Mouse (Mus musculus) kidney, postnatal 10 days (tissue): ENCODE results near the gene Rnf26.

Source experiments
- DNase-seq: peaks from one replicate; pipeline ENCODE4 v3.0.0; 2021; ENCODE audit warnings: mixed read lengths

Rnf26 gene

GRCm38 (mm10) chr9:44113105-44113789, at the start of gene Rnf26, which contains the start of gene Gm49380:
Gene Rnf26 (minus strand): TSS chr9:44113517.
Gene Gm49380 (minus strand): TSS chr9:44113500.
- DNase-seq, result peak; percentile 97

GRCm38 (mm10) chr9:44159886-44160285, 46.6 kb upstream of the Rnf26 start:
- no peak for DNase-seq

DNA sequence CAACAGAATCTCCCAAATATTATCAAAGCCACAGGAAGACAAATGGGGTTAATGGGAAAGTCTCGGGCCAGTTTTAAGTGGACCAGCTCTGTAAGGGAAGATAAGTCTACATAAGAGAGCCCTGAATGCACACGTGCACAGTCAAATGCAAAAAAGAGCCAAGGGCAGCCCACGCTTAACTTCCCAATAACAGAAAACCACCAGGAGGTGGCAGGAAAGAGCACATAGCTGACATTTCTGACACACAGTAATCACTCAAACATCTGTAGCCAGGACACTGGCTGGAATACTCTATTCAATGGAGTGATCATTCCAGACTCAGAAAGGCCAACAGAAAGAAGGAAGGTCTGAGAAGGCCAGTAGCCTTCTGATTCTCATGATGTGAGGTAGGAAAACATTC, 34.0 kb upstream of the Rnf26 start:
- peak; percentile 51 for DNase-seq

DNA sequence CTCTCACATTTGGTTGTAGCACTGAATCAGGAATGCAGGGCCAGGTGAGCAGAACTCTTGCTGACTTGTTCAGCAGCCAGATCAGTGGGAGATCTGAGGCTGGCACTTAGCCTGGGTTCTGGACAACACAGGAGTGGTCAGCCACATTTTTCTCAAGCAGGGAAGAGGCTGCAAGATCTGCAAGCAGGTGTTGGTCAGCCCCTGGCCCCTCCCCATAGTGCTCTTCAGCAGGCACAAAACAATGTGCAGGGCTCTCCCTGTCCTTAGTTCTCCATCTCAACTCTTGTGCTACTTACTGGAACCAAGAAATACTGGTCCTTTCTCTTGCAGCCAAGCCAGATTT, 31.4 kb upstream of the Rnf26 start:
- no peak for DNase-seq

DNA sequence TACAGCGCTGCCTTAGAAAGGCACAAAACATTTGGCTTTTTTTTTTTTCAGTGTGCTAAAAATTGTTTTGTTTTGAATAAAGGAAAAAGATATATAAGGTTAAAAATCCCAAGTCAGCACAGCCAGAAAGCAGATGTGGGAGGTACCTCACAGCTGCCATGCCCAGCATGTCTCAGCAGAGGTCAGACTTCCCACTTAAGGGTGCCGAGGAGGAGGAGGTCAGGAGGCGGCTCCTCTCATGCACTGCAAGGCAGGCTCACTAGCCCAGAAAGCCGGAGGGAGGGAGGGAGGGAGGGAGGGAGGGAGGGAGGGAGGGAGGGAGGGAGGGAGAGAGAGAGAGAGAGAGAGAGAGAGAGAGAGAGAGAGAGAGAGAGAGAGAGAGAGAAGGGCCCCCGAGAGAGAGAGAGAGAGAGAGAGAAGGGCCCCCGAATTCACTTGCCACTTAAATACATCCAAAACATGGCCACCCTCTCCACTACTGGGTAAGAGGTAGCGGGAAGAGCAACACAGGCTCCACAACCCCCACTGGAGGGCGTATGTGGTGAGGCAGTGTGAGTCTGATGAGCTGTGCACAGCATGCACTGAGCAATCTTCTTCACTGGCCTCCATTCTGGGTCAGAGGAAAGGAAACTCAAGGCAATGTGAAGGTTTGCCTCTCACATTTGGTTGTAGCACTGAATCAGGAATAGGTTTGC, 30.9 kb upstream of the Rnf26 start:
- DNase-seq, result peak; percentile 70

DNA sequence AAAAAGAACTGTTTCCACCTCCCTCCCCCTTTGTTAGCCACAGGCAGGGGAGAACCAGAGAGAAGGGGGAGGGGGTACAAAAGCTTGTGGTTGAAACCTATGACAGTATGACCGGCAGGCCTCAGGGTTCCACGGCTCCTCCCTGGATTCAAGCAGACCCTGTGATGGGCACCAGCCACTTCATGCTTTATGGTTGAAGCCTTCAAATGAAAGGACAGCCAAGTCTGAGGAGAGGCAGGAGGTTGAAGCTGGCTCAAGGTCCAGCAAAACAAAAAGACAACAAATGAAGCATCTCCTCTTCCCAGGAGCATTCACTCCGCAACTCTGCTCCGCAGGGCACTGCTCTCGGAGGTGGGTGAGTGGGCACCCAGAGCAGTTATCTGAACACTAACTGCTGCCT, 30.1 kb upstream of the Rnf26 start:
- no peak for DNase-seq

DNA sequence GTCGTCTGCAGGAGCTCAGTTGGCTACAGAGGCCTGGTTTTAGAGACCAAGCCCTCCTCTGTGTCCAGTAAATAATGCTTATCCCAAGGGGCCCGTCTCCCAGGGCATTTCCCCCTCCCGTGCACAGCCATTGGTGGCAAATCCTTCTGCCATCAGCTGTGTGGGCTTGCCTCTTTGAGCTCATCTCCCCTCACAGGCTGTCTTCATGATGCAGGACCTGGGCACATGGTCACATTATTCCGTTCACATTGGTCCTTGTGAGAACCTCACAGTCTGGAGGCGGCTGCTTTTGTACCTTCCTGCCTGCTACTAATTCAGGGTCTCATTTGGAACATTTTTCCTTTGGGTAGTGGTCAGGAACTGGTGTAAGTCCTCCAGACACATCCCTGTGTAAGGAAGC, 28.6 kb upstream of the Rnf26 start:
- DNase-seq, result no peak

GRCm38 (mm10) chr9:44137846-44138245, 24.5 kb upstream of the Rnf26 start:
- DNase-seq, result no peak

DNA sequence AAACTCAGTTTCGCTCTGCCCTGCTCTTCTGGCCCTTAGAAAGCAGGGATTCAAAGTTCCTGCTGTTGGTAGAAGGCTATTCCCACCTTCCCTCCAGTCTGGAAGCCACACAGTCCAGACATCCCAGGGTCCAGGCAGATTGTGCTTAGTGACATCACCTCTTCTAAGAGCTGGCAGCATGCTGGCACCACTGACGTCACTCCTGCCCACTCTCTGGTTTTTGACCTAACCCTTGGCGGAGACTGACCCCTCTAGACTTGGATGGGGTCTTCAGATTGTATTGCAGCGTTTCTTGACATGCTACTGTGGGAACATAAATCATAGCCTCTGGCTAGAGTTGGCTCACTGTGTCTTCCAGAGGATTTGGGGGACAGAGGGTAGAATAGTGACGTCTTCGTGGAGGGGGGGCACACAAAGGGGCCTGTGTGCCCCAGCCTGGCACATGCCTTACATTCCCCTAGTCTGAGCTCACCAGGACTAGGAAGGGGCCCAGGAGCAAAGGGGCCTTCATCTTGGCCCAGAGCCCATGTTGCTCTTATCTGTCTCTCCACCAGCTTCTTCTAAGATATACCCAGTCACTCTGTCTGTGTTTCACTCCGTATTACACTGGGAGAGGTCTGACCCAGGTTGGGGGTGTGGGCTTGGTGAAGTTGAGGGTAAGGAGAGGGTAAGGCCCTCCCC, 22.6 kb upstream of the Rnf26 start:
- DNase-seq, result no peak

- peak; percentile 85 for DNase-seq
Observed at GRCm38 (mm10) chr9:44134851-44135730, 21.8 kb upstream of the Rnf26 start.

DNA sequence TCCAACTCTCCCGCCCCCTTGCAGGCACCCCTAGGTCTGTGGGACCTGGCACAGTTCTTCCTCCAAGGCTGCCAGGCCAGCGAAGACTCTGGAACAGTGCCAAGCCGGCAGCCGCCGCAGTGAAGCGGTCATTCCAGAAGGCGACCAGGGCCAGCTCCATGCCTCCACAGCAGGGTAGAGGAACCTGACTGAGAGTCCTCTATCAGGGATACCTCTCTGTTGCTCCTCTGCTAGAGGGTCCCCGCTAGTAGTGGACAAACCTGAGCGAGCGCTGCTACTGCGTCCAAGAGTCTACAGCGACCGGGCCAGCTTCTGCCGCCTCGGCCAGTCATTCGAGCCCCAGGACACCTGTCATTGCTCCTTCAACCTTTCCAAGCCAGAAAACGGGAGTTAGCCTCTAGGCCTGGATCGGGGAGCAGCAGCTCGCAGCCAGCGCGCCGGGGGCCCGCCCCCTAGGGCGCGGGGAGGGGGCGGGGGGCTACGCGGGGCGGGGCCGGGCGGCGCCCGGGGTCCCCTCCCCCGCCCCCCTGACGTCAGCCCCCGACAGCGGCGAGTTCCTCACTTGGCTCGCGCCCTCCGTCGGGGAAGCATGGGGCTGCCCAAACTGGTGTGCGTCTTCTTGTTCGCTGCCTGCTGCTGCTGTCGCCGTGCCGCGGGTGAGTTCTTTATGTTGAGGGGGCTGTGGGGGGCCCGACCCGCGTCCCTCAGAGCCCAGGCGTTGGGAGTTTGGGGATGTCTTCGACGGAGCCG, 21.0 kb upstream of the Rnf26 start, which contains the start of gene Mcam:
Mcam (plus strand) TSS at position 369 of the 750 bp plus-strand sequence.
- peak; percentile 88 for DNase-seq

DNA sequence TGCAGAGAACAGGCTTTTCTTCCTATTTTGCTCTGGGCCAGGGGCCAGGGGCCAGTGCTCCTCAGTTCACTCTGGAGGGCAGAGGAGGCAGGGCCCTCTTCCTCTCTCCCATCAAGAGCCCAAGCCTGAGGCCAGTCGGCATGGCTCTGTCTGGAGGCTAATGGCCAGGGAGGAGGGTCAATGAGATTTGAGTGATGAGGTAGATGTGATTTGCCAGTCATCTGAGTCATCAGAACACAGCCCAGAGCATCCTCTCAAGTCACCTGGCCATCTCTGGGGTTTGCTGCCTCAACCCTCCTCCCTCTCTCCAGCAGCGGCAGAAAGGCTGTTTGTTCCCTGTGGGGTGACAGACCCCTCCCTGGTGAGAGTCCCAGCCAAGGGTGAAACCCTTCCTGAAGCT, 20.0 kb upstream of the Rnf26 start:
- peak; percentile 33 for DNase-seq

DNA sequence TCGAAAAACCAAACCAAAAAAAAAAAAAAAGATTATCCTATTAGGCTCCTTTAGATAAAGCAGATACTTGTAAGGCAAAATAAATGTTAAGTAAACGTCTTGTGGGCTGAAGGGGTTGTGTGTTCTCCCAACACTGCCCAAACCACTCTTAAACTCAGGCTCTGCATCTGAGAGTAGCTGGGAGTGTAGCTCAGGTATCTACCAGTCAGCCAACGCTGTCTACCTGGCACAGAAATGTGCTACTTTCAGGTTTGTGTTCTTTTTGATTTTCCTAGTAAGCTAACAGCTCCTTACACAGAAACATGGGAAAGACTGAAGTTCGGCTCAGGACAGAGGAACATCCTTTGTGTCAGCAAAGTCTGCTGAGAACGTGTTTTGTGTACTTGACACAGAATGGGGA, 18.9 kb upstream of the Rnf26 start:
- no peak for DNase-seq

DNA sequence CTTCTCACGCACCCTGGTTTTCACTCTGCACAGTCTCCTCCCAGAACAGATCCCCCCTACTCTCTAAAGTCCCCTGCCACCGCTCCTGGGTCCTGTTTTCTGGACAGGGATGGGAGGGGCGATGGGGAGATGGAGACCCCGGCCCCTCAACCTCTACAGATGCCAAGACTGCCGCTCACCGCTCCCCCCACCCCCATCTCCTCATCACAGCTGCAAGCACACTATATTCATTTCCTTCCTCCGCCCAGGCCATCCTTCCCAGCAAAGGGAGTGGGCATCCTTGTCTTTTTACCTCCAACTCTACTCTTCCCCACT, 17.9 kb upstream of the Rnf26 start:
- DNase-seq, result peak; percentile 52

GRCm38 (mm10) chr9:44130581-44131275, 17.4 kb upstream of the Rnf26 start:
- DNase-seq, result peak; percentile 85

DNA sequence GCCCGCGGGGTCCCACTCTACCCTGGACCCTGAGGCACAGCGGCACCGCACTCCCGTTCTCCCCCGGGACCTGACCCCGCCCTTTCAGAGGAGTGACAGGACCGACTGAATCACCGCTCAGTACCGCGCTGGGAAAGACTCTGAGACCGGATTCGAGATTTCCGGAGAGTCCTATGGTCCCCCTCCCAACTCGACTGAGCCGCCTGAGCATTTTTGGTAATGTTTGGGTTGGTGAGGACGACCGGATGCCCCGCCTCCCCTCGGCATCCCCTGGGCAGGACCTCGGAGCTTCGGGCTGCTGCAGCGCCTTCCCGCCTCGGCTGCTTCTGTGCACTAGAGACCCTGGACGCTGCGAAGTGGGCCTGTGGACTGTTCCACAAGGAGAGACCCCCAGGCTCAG, 16.7 kb upstream of the Rnf26 start:
- DNase-seq, result peak; percentile 91

DNA sequence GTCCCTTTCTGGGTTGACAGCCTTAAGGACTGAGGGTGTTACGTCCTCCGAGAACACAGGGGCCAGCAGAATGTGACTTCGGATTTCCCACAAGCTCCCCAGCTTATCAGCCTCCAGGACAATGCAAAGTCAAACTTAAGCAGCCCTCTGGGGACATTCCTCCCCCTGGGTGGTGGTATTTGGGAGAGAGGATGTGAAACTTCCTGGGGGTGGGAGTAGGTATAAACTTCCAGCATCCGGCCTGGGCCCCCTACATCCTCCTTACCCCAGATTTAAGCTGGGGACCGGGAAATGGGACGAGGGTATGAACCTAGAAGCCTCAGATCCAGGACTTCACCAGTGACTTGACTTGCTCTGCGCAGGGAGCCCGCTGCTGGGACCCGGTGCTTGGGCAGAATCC, 16.3 kb upstream of the Rnf26 start:
- no peak for DNase-seq

DNA sequence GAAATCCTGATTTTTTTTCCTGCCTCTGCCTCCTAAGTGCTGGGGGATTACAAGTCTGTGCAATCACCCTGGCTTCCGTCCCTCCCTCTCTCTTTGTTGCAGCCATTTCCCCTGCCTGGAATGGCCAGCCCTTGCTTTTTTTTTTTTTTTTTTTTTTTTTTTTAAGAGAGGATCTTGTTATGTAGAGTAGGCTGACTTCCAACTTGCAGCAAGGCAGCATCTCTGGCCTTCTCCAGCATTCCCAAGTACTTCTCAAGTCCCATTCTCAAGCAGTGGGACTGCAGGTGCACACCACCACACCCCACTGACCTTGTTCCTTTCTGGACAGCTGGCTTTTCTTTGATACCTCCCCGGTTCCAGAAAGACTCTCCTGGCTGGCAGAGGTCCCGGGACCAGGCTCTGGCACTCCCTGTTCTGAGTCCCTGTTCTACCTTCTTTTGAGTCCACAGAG, 14.1 kb upstream of the Rnf26 start:
- DNase-seq, result no peak

DNA sequence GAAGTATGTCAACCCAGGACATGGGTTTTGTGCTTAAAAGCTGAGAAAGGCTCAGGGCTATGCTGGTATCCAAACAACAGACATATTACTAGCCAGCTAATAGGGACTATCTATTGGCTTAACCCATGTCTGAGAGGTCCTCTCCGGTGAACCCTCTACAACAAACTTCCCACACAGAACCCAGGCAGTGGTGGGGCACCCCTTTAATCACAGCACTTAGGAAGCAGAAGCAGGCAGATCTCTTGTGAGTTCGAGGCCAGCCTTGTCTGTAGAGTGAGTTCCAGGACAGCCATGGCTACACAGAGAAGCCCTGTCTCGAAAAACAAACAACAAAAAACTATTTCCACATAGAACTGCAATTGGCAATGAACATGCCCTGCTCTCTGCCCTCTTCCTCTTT, 13.4 kb upstream of the Rnf26 start:
- DNase-seq, result no peak

DNA sequence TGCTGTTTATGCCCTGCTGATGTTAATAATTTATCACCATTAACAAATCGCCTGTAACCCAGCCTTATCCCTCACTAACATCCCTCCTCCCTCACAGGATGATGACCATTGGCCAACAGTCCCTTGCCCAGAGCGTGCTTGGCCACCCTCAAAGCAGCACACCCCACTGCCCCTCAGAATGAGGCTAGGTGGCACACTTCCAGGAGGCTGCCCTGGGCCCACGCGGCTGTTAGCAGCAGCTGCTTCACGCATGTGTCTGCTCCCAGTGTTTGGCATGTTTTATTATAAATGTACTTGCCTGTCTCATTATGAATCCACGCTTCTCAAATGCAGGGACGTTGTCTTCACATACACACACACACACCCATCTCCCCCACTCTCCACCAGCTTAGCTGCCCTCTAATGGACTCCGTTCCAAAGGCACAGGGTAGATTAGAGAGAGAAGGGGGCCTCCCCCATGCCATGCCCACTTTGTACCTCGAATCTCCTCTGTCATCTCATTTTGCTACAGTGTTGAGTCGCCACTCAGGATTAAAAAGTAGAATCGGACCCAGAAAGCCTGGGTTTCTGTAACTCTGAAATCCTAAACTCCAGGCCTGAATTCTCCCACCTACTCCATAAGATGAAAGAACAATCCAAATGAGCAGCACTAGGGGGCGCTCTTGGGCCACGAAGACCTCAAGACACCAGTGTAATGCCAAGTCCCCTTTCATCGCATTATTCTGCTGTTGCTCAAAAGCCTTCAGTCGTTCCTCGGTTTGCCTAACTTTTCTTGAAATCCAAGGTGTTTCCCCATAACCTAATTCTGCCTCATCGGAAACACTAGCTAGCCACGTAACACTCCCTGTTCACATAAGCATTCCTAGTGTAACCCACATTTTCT, 12.5 kb upstream of the Rnf26 start:
- DNase-seq, result peak; percentile 95

GRCm38 (mm10) chr9:44125026-44125425, 11.7 kb upstream of the Rnf26 start:
- DNase-seq, result no peak
